Mouse (Mus musculus) lung, embryonic 16.5 days (tissue): Measurements from ENCODE around the gene Sqor. TPM values are rescaled to one million over a fixed set of nuclear protein-coding genes. Genes with fewer than 3 reads are reported as not detected.

Experiments used
- ATAC-seq: fragments of 200-750 bp; cut with Nextera tagmentation; 2 replicates; pipeline ENCODE4 v1.8.0; 2017; ENCODE audit warnings: low read depth, mild to moderate bottlenecking, moderate library complexity
- H3K27ac ChIP-seq: fragments of 300-500 bp; sonication (generic); 2 replicates; pipeline ENCODE4 v1.5.1; 2014; ENCODE audit warnings: mild to moderate bottlenecking, control low read depth, low read length
- H3K27me3 ChIP-seq: fragments of 300-500 bp; sonication (generic); 2 replicates; pipeline ENCODE4 v1.6.1; 2014; ENCODE audit warnings: low read depth, low read length, mixed read lengths; ENCODE audit not compliant: control insufficient read depth, insufficient read depth
- H3K36me3 ChIP-seq: fragments of 300-500 bp; sonication (generic); 2 replicates; pipeline ENCODE4 v1.6.1; 2014; ENCODE audit warnings: low read length; ENCODE audit not compliant: control insufficient read depth, insufficient read depth
- H3K4me1 ChIP-seq: fragments of 300-500 bp; sonication (generic); replicated peaks from 2 replicates; pipeline ENCODE4 v1.6.1; 2014; ENCODE audit warnings: low read length, mixed read lengths; ENCODE audit not compliant: control insufficient read depth, insufficient read depth
- H3K4me2 ChIP-seq: fragments of 300-500 bp; sonication (generic); 2 replicates; pipeline ENCODE4 v1.6.1; 2014; ENCODE audit warnings: low read depth, low read length, control low read depth
- H3K4me3 ChIP-seq: fragments of 300-500 bp; sonication (generic); 2 replicates; pipeline ENCODE4 v1.5.1; 2014; ENCODE audit warnings: mild to moderate bottlenecking, low read length, control low read depth
- H3K9ac ChIP-seq: fragments of 300-500 bp; sonication (generic); 2 replicates; pipeline ENCODE4 v1.6.1; 2014; ENCODE audit warnings: low read length, control low read depth
- H3K9me3 ChIP-seq: fragments of 300-500 bp; sonication (generic); 2 replicates; pipeline ENCODE4 v1.6.1; 2016; ENCODE audit warnings: low read length; ENCODE audit not compliant: control insufficient read depth
- WGBS: fragments of 180-500 bp; shearing (Covaris S2); extraction: QIAGEN DNeasy Blood & Tissue Kit; methylation state at CpG from one replicate; pipeline ENCODE4 v1.1.7; 2014; 5-methylcytosine and 5-hydroxymethylcytosine counted together
- polyA plus RNA-seq: library from polyadenylated mRNA; unstranded; fragments of >200 nt; fragmentation: Nextera tagmentation; extraction: Ambion mirVana; gene quantifications from 2 replicates; pipeline ENCODE4 v1.2.1, GENCODE M21; 2015

Sqor gene
- polyA plus RNA-seq, 1 experiment from 2014 or later = 11.3 TPM

- ATAC-seq = no peak
Measured at GRCm38 (mm10) chr2:122753739-122754343, 11.2 kb upstream of the Sqor start.

GRCm38 (mm10) chr2:122759791-122760190 is 5.2 kb upstream of the Sqor start:
- Histone ChIP-seq H3K27ac (no peak overlapping the region), H3K4me3 (no peak overlapping the region), H3K4me1 (no peaks in the 10 kb centered on the region), H3K27me3 (no peaks in the 10 kb centered on the region), H3K9me3 (no peaks in the 10 kb centered on the region), H3K36me3 (no peaks in the 10 kb centered on the region), H3K9ac (no peak overlapping the region), H3K4me2 (no peak overlapping the region)
- ATAC-seq = no peak
- 79% methylated on average over 1 of the region's 1 CpGs for WGBS

More at GRCm38 (mm10) chr2:122753739-122754343, 11.2 kb upstream of the Sqor start:
- no peaks in the 10 kb centered on the region for H3K4me1 ChIP-seq
- peaks cover under 1% of the 10 kb centered on the region; the same call in 1 of the 2 replicates for H3K36me3 ChIP-seq
- H3K4me2 ChIP-seq = no peak overlapping the region
- WGBS = 13% methylated on average over 7 of the region's 7 CpGs
- no peak overlapping the region for H3K27ac ChIP-seq
- H3K27me3 ChIP-seq = no peaks in the 10 kb centered on the region
- no peak overlapping the region for H3K4me3 ChIP-seq
- no peaks in the 10 kb centered on the region for H3K9me3 ChIP-seq
- H3K9ac ChIP-seq = no peak overlapping the region

- no peaks in the 10 kb centered on the region for H3K9me3 ChIP-seq
- H3K4me2 ChIP-seq = no peak overlapping the region
- H3K27ac ChIP-seq = no peak overlapping the region
- ATAC-seq = no peak
- H3K27me3 ChIP-seq = no peaks in the 10 kb centered on the region; the same call in 1 of the 2 replicates
- H3K4me1 ChIP-seq = no peaks in the 10 kb centered on the region
- H3K4me3 ChIP-seq = no peak overlapping the region
- no peak overlapping the region for H3K9ac ChIP-seq
- 49% methylated on average over 3 of the region's 3 CpGs for WGBS
- H3K36me3 ChIP-seq = no peaks in the 10 kb centered on the region
Measured at GRCm38 (mm10) chr2:122762991-122763390, 2.0 kb upstream of the Sqor start.

GRCm38 (mm10) chr2:122764526-122764925 is 511 bp upstream of the Sqor start:
- H3K36me3 ChIP-seq = no peaks in the 10 kb centered on the region
- no peak overlapping the region; the same call in 1 of the 2 replicates for H3K9ac ChIP-seq
- no peak overlapping the region for H3K27ac ChIP-seq
- H3K27me3 ChIP-seq = no peaks in the 10 kb centered on the region; the same call in 1 of the 2 replicates
- H3K4me3 ChIP-seq = peak overlapping the region; percentile 45
- WGBS = 49% methylated on average over 6 of the region's 6 CpGs
- peak overlapping the region; percentile 85 for H3K4me2 ChIP-seq
- no peaks in the 10 kb centered on the region for H3K9me3 ChIP-seq
- ATAC-seq = no peak
- no peaks in the 10 kb centered on the region for H3K4me1 ChIP-seq

GRCm38 (mm10) chr2:122765794-122766145 is 733 bp downstream of the Sqor start:
- no peaks in the 10 kb centered on the region for H3K9me3 ChIP-seq
- no peak overlapping the region for H3K27ac ChIP-seq
- H3K27me3 ChIP-seq = no peaks in the 10 kb centered on the region; the same call in 1 of the 2 replicates
- H3K36me3 ChIP-seq = no peaks in the 10 kb centered on the region
- ATAC-seq = no peak
- peak overlapping the region; percentile 61 for H3K9ac ChIP-seq
- WGBS = 32% methylated on average over 3 of the region's 3 CpGs
- no peaks in the 10 kb centered on the region for H3K4me1 ChIP-seq
- peak overlapping the region; percentile 85 for H3K4me2 ChIP-seq
- peak overlapping the region; percentile 45 for H3K4me3 ChIP-seq

- H3K4me1 ChIP-seq = no peaks in the 10 kb centered on the region
- no peaks in the 10 kb centered on the region for H3K36me3 ChIP-seq
- H3K9me3 ChIP-seq = no peaks in the 10 kb centered on the region
- no peak overlapping the region for H3K9ac ChIP-seq
- no peak overlapping the region for H3K27ac ChIP-seq
- H3K4me3 ChIP-seq = no peak overlapping the region
- no peaks in the 10 kb centered on the region; the same call in 1 of the 2 replicates for H3K27me3 ChIP-seq
- 73% methylated on average over 2 of the region's 2 CpGs for WGBS
- no peak overlapping the region for H3K4me2 ChIP-seq
- peak; percentile 57; the same call in 1 of the 2 replicates for ATAC-seq
Measured at GRCm38 (mm10) chr2:122771002-122771401, 6.0 kb downstream of the Sqor start.

- H3K27me3 ChIP-seq = no peaks in the 10 kb centered on the region
- no peak overlapping the region for H3K9ac ChIP-seq
- H3K4me1 ChIP-seq = no peaks in the 10 kb centered on the region
- H3K4me2 ChIP-seq = no peak overlapping the region
- no peak overlapping the region for H3K27ac ChIP-seq
- 91% methylated on average over 1 of the region's 1 CpGs for whole genome bisulfite sequencing
- H3K36me3 ChIP-seq = no peaks in the 10 kb centered on the region
- no peaks in the 10 kb centered on the region for H3K9me3 ChIP-seq
- no peak for ATAC-seq
- no peak overlapping the region for H3K4me3 ChIP-seq
Measured at GRCm38 (mm10) chr2:122772899-122773298, 7.9 kb downstream of the Sqor start.

- Histone ChIP-seq H3K4me3 (no peak overlapping the region), H3K27me3 (no peaks in the 10 kb centered on the region), H3K9me3 (no peaks in the 10 kb centered on the region), H3K27ac (no peak overlapping the region), H3K4me2 (no peak overlapping the region), H3K4me1 (no peaks in the 10 kb centered on the region), H3K9ac (no peak overlapping the region), H3K36me3 (no peaks in the 10 kb centered on the region)
- ATAC-seq = no peak
- 69% methylated on average over 1 of the region's 1 CpGs for WGBS
Measured at GRCm38 (mm10) chr2:122775491-122775890, 10.5 kb downstream of the Sqor start.

GRCm38 (mm10) chr2:122776823-122777222 is 11.8 kb downstream of the Sqor start:
- no peak overlapping the region for H3K9ac ChIP-seq
- no peaks in the 10 kb centered on the region for H3K27me3 ChIP-seq
- H3K4me3 ChIP-seq = no peak overlapping the region
- no peaks in the 10 kb centered on the region for H3K36me3 ChIP-seq
- no peak for ATAC-seq
- no peak overlapping the region for H3K4me2 ChIP-seq
- no peaks in the 10 kb centered on the region for H3K9me3 ChIP-seq
- H3K4me1 ChIP-seq = peaks cover 2% of the 10 kb centered on the region; the same call in 1 of the 2 replicates
- H3K27ac ChIP-seq = no peak overlapping the region
- WGBS = 62% methylated on average over 2 of the region's 2 CpGs
